Mouse (Mus musculus): Measurements from ENCODE around the gene Nkg7.

DNA sequence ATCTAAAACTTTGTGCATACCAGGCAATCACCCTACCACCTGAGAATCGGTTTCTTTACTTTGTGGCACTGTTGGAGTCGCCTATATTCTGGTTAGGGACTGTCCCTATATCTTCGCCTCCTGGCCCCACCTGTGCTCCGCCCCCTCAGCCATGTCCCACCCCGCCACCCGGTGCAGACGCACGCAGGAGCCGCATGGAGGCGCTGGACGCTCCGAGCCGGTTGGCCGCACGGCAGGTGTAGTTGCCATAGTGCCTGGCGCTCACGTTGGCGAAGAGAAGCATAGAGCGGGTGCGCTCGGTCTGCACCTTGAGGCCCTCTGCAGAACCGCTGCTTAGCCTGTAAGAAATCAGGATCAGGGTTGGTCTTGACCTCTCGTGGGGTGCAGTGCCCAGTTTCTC, 38.8 kb downstream of the Nkg7 start:
- TF ChIP-seq CTCF (IDR thresholded peaks at IDR 0.05; ENCODE audit: low read depth), result peak; percentile 27; the same call in 1 of the 2 replicates
- TF ChIP-seq EP300 (IDR thresholded peaks at IDR 0.05; ENCODE audit: low read depth), result no peak
